Mouse (Mus musculus) ZHBTc4 (cell line): ENCODE measurements around the gene Aagab.
A peak's percentile ranks its signal among the peaks of the same experiment; 100 is the strongest.

Experiments
- DNase-seq: peaks from one replicate; pipeline ENCODE4 v3.0.0-alpha.2; 2011; ENCODE audit warnings: low read depth, low spot score

Gene Aagab

GRCm38 (mm10) chr9:63602043-63602939 is at the start of gene Aagab, which contains the start of gene Iqch:
TSS of gene Aagab (plus strand) at chr9:63602660.
TSS of gene Iqch (minus strand) at chr9:63602493.
- peak; percentile 99 for DNase-seq

DNA sequence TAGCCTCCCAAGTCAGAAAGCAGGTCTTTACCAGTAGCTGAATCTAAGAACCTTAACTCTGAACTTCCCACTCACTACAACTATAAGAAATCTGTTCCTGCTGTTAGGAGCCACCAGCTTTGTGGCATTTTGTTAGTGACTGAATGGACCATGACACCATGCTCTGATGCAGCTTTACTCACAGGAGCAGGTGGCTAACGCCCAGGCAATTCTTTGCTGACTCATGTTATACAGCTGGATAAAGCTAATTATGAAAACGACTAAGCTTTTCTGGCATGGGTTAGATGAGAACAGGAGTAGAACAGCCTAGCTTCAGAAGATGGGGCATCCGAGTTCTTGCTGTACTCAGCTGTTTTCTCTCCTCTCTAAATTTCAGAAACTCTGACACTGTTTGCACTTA is 48.8 kb upstream of the Aagab start:
- DNase-seq, result no peak

DNA sequence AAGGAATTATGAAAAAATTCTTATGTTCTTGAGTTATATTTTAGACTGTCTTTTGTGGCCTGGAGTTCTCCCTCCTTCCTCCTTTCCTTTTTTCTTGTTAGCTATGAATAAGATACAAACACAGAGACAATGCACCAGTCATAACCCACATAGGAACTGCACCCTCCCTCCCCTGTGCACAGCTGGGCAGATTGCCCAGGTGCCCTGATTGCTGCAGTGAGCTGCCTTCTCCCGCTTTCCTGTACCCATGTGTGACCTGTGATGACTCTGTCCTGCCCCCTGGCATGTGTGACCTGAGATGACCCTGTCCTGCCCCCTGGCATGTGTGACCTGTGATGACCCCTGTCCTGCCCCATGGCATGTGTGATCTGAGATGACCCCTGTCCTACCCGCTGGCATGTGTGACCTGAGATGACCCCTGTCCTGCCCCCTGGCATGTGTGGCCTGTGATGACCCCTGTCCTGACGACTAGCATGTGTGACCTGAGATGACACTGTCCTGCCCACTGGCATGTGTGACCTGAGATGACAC is 46.9 kb upstream of the Aagab start:
- no peak for DNase-seq

- DNase-seq, result no peak
Observed at GRCm38 (mm10) chr9:63556316-63556715, 46.1 kb upstream of the Aagab start.

DNA sequence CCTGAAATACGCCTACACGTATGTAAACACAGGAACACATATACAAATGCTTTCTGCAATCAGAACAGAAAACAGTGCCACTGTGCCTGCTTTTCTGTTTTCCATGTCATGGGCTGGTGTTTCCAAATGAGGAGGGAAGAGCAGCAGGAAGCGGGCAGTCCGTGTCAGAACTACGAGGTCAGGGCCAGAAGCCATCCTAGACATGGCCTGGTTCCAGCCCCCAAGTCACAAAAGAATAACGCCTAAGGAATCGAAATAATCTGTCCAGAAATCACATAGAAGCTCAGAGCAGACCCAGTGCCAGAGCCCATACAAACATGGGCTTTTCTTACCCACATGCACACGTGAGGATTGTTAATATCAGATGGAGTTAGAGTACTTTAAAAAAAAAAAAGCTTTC is 45.5 kb upstream of the Aagab start:
- DNase-seq, result no peak

DNA sequence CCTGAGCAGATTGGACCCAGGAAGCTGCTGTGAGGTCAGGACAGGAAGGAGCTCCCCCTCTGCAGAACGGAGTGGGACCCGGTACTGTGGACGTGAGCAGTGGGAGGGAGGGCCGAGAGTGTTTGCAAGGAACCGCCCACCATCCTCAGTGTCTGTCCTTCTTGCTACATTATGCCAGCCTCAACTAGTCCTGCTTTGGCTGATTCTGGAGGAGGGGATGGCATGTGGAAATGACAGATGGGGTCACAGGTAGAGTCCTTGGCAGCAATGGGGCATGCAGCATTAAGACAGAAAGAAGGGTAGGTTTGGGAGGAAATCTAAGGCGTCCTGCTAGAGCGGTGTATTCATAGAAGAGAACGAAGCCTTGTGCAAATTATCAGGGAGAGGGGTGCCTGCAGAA is 40.5 kb upstream of the Aagab start:
- no peak for DNase-seq

GRCm38 (mm10) chr9:63563436-63563835 is 39.0 kb upstream of the Aagab start:
- DNase-seq, result no peak

- no peak for DNase-seq
Observed at GRCm38 (mm10) chr9:63568314-63568713, 34.1 kb upstream of the Aagab start.

- DNase-seq, result peak; percentile 31
Observed at GRCm38 (mm10) chr9:63568808-63569207, 33.7 kb upstream of the Aagab start.

- no peak for DNase-seq
Observed at GRCm38 (mm10) chr9:63571895-63572294, 30.6 kb upstream of the Aagab start.

GRCm38 (mm10) chr9:63572874-63573273 is 29.6 kb upstream of the Aagab start:
- DNase-seq, result no peak

- DNase-seq, result no peak
Observed at GRCm38 (mm10) chr9:63577469-63577868, 25.0 kb upstream of the Aagab start.

DNA sequence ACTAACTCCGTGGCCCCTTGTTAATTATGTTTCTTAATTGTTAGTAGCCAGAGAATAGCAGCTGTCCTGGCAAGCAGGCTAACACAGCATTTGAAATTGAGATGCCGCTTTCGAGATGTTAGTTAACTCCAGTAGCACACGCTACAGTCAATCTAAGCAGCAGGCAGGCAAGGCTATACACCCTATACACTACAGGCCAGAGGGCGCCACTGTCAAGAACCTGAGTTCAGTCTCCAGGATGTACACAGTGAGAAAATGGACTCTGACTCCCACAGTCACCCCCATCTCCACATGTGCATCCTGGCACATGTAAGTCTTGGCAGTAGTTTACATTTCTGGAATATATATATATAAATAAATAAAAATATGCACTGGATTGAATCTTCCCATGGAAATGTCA is 22.8 kb upstream of the Aagab start:
- DNase-seq, result no peak

DNA sequence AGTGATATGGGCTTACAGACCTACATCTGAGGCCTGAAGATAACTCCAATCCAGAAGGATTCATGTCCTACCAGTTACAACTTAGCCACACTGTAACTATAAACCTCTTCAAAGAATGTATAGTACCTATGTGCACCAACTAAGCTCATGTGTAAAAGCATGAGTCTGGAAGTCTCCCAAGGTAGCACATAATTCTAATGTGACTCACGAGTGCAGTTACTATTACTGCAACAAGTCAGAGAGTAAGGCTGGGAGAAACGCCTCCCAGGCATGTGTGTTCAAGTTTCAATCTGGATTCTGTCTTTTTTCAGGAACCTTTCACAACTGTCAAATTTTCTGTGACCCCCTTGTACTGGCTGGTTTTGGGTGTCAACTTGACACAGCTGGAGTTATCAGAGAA is 22.4 kb upstream of the Aagab start:
- no peak for DNase-seq

- DNase-seq, result no peak
Observed at GRCm38 (mm10) chr9:63581778-63582177, 20.7 kb upstream of the Aagab start.

- DNase-seq, result no peak
Observed at GRCm38 (mm10) chr9:63585251-63585650, 17.2 kb upstream of the Aagab start.

DNA sequence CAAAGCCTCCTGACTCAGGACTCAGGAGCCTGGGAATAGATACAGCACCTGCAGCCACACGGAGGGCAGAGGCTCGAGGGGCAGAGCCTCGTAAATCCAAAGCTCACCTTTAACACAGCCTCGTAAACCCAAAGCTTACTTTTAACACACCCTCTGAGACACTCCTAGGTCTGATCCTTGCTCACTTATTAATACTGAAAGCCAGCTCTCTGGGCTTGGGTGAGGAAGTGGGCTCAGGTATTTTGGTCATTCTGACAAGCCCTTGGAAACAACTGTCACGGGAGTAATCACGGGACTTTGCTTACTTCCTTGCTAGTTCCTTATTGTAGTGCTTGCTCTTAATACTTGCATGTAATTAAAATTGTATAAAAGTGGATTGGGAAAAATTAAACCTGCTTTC is 13.3 kb upstream of the Aagab start:
- no peak for DNase-seq

- no peak for DNase-seq
Observed at GRCm38 (mm10) chr9:63590592-63590991, 11.9 kb upstream of the Aagab start.

- no peak for DNase-seq
Observed at GRCm38 (mm10) chr9:63591661-63592256, 10.7 kb upstream of the Aagab start.

- no peak for DNase-seq
Observed at GRCm38 (mm10) chr9:63595032-63595431, 7.4 kb upstream of the Aagab start.

DNA sequence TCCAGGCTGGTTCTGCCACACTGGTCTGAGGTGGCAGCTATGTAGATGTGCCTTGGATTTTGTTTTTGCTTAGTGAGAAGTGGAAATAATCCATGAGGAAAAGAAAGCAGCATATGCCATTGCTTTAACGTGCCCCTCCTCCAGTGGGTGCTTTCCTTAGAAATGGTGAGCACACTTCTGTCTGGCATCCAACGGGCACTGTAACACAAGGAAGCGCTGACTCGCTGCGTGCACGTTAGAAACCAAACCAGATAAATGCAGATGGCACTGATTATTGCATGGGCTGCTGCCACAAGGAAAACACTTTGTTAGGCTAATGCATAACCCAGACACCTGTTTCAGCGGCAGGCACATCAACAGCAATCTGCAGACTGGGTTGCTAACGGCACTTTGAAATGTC is 6.8 kb upstream of the Aagab start:
- no peak for DNase-seq

- DNase-seq, result no peak
Observed at GRCm38 (mm10) chr9:63596660-63597059, 5.8 kb upstream of the Aagab start.

DNA sequence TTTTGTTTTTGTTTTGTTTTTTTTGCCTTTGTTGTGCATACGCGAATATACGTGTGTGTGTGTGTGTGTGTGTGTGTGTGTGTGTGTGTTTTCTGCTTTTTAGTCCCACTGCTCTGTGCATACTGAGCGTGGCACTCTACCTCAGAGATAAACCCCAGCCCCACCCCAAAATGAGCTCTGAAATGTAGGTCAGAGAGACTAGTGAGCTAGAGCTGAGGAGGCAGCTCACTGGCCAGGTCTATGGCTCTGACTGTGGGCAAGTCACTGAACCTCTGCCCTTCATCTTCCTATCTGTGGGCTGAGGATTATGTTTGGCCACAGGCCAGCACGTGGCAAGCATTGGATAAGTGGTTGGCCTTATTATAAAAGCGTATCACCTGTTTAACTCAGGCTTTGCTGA is 1.4 kb downstream of the Aagab start:
- DNase-seq, result no peak
